Mouse (Mus musculus) forebrain, embryonic 10.5 days (tissue): ENCODE results near the gene Gse1. TPM values are rescaled to one million over a fixed set of nuclear protein-coding genes. Genes with fewer than 3 reads are reported as not detected.
A peak's percentile ranks its signal among the peaks of the same experiment; 100 is the strongest.

Experiments used
- DNase-seq: peaks from one replicate; pipeline ENCODE4 v3.0.0-alpha.2; 2017; ENCODE audit warnings: low spot score; ENCODE audit errors: extremely low spot score
- H3K27ac ChIP-seq: fragments of 300-500 bp; sonication (generic); 2 replicates; pipeline ENCODE4 v1.5.1; 2016; ENCODE audit warnings: mild to moderate bottlenecking
- H3K27me3 ChIP-seq: fragments of 300-500 bp; sonication (generic); 2 replicates; pipeline ENCODE4 v1.6.1; 2016; ENCODE audit warnings: mild to moderate bottlenecking; ENCODE audit not compliant: poor library complexity, severe bottlenecking
- H3K36me3 ChIP-seq: fragments of 300-500 bp; sonication (generic); replicated peaks from 2 replicates; pipeline ENCODE4 v1.6.1; 2016; ENCODE audit warnings: mild to moderate bottlenecking, moderate library complexity
- H3K4me1 ChIP-seq: fragments of 300-500 bp; sonication (generic); 2 replicates; pipeline ENCODE4 v1.6.1; 2016
- H3K4me3 ChIP-seq: fragments of 300-500 bp; sonication (generic); 2 replicates; pipeline ENCODE4 v1.5.1; 2016; ENCODE audit warnings: mild to moderate bottlenecking, moderate library complexity
- H3K9me3 ChIP-seq: fragments of 300-500 bp; sonication (generic); 2 replicates; pipeline ENCODE4 v1.6.1; 2016; ENCODE audit warnings: mild to moderate bottlenecking, moderate library complexity
- WGBS: fragments of 180-500 bp; shearing (Covaris S2); methylation state at CpG from one replicate; pipeline ENCODE4 v1.1.7; 2016; 5-methylcytosine and 5-hydroxymethylcytosine counted together
- polyA plus RNA-seq: library from polyadenylated mRNA; unstranded; fragments of >200 nt; fragmentation: Nextera tagmentation; extraction: Ambion mirVana; gene quantifications from 2 replicates; pipeline ENCODE4 v1.2.1, GENCODE M21; 2016

The Gse1 gene
- polyA plus RNA-seq, 1 experiment from 2014 or later: 12.0 TPM

- Histone ChIP-seq H3K27ac (0 out of 2 replicates have a peak overlapping the region, but pooled peaks have one; percentile 16), H3K9me3 (no peaks in the 10 kb centered on the region), H3K27me3 (peaks cover 81% of the 10 kb centered on the region), H3K4me1 (peaks cover 72% of the 10 kb centered on the region), H3K36me3 (no peaks in the 10 kb centered on the region), H3K4me3 (no peak overlapping the region)
- DNase-seq: no peak
- 91% methylated on average over 7 of the region's 7 CpGs for WGBS
Observed at GRCm38 (mm10) chr8:120401712-120402111, 173.5 kb downstream of the Gse1 start.

DNA sequence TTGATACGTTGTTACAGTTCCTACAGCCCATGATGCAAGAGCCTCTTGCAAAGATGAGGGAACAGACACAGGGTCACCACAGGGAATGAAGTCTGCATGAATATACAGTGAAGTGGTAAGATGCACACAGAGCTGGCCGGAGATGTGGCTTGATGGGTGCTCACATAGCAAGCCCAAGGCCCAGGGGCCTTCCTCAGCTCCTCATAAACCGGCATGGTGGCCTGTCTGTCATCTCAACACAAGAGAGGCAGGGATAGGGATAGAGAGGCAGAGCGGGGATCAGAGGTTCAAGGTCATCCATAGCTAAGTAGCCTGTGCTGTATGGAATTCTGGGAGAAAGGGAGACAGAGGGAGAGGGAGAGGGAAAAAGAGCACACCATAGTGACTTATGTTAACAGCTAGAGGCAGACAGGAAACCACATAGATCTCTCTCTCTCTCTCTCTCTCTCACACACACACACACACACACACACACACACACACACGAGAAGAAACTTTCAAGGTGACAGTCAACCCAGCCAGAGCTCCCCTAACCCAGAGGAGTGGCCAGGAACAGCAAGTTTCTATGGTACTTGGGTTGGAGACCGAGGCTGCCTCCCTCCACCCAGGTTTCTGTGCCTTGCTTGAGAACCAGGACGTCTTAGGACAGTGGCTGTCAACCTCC is 175.5 kb downstream of the Gse1 start:
- H3K36me3 ChIP-seq: no peaks in the 10 kb centered on the region
- H3K27ac ChIP-seq: peak overlapping the region; percentile 56; the same call in 1 of the 2 replicates
- H3K4me3 ChIP-seq: no peak overlapping the region
- WGBS: 83% methylated on average over 7 of the region's 7 CpGs
- DNase-seq: no peak
- peaks cover 73% of the 10 kb centered on the region for H3K4me1 ChIP-seq
- no peaks in the 10 kb centered on the region for H3K9me3 ChIP-seq
- H3K27me3 ChIP-seq: peaks cover 86% of the 10 kb centered on the region

GRCm38 (mm10) chr8:120404609-120405036 is 176.4 kb downstream of the Gse1 start:
- H3K4me1 ChIP-seq: peaks cover 73% of the 10 kb centered on the region
- peak; percentile 66 for DNase-seq
- no peaks in the 10 kb centered on the region for H3K36me3 ChIP-seq

DNA sequence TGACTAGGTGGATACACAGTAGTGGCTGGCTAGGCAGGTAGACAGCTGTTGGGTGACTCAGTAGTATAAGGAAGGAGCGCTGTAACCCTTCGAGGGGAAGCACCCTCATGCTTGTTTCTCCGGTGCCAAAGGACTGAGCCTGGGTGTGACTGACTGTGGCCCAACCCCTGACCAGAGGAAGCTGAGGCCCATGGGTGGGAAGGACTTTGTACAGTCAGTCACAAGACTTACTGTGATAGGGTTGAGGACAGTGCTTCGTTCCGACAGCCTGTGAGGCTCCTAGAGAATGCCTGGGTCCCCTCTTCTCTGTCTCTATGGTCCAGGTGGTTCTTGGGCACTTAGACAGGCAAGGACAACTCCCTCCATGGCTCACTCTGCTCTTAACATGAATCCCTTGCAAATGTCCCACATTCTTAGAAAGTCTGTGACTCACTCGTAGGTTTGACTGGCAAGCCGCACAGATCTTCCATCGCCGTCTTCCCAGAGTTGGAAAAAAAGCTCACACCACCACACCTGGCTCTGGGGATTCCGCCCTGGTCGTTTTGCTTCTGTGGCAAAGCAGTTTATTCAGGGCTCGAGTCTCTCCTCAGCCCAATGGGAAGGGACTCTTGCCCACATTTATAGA is 177.9 kb downstream of the Gse1 start:
- Histone ChIP-seq H3K4me3 (no peak overlapping the region), H3K36me3 (no peaks in the 10 kb centered on the region), H3K4me1 (peaks cover 83% of the 10 kb centered on the region), H3K27me3 (peaks cover 89% of the 10 kb centered on the region), H3K27ac (peak overlapping the region; percentile 6; the same call in 1 of the 2 replicates), H3K9me3 (no peaks in the 10 kb centered on the region)
- no peak for DNase-seq
- 95% methylated on average over 12 of the region's 12 CpGs for WGBS

More at GRCm38 (mm10) chr8:120404609-120405036, 176.4 kb downstream of the Gse1 start:
- WGBS: 35% methylated on average over 7 of the region's 7 CpGs
- Histone ChIP-seq H3K27me3 (peaks cover 86% of the 10 kb centered on the region), H3K9me3 (no peaks in the 10 kb centered on the region), H3K4me3 (no peak overlapping the region), H3K27ac (peak overlapping the region; percentile 56; the same call in 1 of the 2 replicates)

- 10% methylated on average over 9 of the region's 9 CpGs for WGBS
- Histone ChIP-seq H3K27me3 (peaks cover 91% of the 10 kb centered on the region), H3K4me3 (peak overlapping the region; percentile 2; the same call in 1 of the 2 replicates), H3K4me1 (peaks cover 91% of the 10 kb centered on the region), H3K36me3 (no peaks in the 10 kb centered on the region), H3K27ac (peak overlapping the region; percentile 75), H3K9me3 (no peaks in the 10 kb centered on the region)
- peak; percentile 81 for DNase-seq
Observed at GRCm38 (mm10) chr8:120407701-120408240, 179.5 kb downstream of the Gse1 start.

- H3K27ac ChIP-seq: peak overlapping the region; percentile 75
- no peaks in the 10 kb centered on the region for H3K9me3 ChIP-seq
- peak overlapping the region; percentile 2; the same call in 1 of the 2 replicates for H3K4me3 ChIP-seq
- 44% methylated on average over 14 of the region's 14 CpGs for WGBS
- DNase-seq: peak; percentile 44
- peaks cover 92% of the 10 kb centered on the region for H3K4me1 ChIP-seq
- H3K27me3 ChIP-seq: peaks cover 91% of the 10 kb centered on the region
- no peaks in the 10 kb centered on the region for H3K36me3 ChIP-seq
Observed at GRCm38 (mm10) chr8:120408241-120409215, 180.3 kb downstream of the Gse1 start.

- no peaks in the 10 kb centered on the region for H3K36me3 ChIP-seq
- WGBS: 51% methylated on average over 11 of the region's 11 CpGs
- H3K27me3 ChIP-seq: peaks cover 92% of the 10 kb centered on the region
- H3K27ac ChIP-seq: peak overlapping the region; percentile 75
- H3K4me1 ChIP-seq: peaks cover 92% of the 10 kb centered on the region
- H3K9me3 ChIP-seq: no peaks in the 10 kb centered on the region
- DNase-seq: no peak
- H3K4me3 ChIP-seq: no peak overlapping the region
Observed at GRCm38 (mm10) chr8:120409371-120410013, 181.2 kb downstream of the Gse1 start.

GRCm38 (mm10) chr8:120411059-120411458 is 182.8 kb downstream of the Gse1 start:
- H3K27ac ChIP-seq: peak overlapping the region; percentile 75
- no peak overlapping the region for H3K4me3 ChIP-seq
- H3K9me3 ChIP-seq: no peaks in the 10 kb centered on the region
- peaks cover 100% of the 10 kb centered on the region for H3K4me1 ChIP-seq
- peaks cover 92% of the 10 kb centered on the region for H3K27me3 ChIP-seq
- DNase-seq: no peak
- no peaks in the 10 kb centered on the region for H3K36me3 ChIP-seq
- 69% methylated on average over 14 of the region's 14 CpGs for WGBS

GRCm38 (mm10) chr8:120411862-120412261 is 183.6 kb downstream of the Gse1 start:
- Histone ChIP-seq H3K27me3 (peaks cover 88% of the 10 kb centered on the region), H3K4me3 (no peak overlapping the region; the same call in 1 of the 2 replicates), H3K9me3 (no peaks in the 10 kb centered on the region), H3K4me1 (peaks cover 100% of the 10 kb centered on the region), H3K27ac (peak overlapping the region; percentile 75), H3K36me3 (no peaks in the 10 kb centered on the region)
- DNase-seq: no peak
- 29% methylated on average over 8 of the region's 8 CpGs for WGBS

GRCm38 (mm10) chr8:120412357-120412756 is 184.1 kb downstream of the Gse1 start:
- Histone ChIP-seq H3K27ac (0 out of 2 replicates have a peak overlapping the region, but pooled peaks have one; percentile 75), H3K27me3 (peaks cover 83% of the 10 kb centered on the region), H3K9me3 (no peaks in the 10 kb centered on the region), H3K36me3 (no peaks in the 10 kb centered on the region), H3K4me3 (no peak overlapping the region; the same call in 1 of the 2 replicates), H3K4me1 (peaks cover 100% of the 10 kb centered on the region)
- DNase-seq: no peak
- WGBS: 82% methylated on average over 4 of the region's 4 CpGs

DNA sequence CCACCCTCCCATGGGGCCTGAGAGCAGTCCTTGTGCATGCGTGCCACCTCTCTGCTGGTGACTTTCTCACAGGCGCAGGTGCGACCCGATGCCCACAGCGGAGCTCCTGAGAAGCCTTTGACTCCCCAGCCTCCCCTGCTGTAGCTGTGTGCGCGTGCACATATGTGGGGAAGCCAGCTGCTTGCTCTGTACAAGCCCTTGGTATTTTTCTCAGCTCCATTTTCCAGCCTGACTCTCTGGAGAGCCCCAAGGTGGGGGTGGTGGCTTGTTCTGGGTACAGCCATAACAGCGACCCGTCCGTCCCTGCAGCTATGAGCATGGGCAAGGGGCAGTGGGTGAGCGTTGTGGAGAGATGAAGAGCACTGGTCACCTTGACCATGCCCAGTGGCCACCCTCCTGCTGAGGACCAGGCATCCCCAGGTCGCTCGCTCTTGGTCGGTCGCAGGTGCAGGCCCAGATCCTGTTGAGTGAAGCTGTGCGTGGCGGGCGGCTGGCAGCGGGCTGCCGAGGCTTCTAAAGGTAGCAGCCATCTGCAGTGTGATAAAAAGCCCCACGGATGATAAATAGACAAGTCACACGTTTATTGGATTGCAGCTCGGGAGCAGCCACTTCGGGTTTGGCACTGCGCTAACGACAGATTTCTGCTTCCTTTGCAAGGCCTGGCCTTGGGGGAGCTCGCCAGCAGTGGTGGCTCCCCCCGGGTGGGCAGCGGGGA is 184.8 kb downstream of the Gse1 start:
- H3K36me3 ChIP-seq: no peaks in the 10 kb centered on the region
- H3K27me3 ChIP-seq: peaks cover 86% of the 10 kb centered on the region
- WGBS: 82% methylated on average over 29 of the region's 29 CpGs
- H3K27ac ChIP-seq: peak overlapping the region; percentile 92
- H3K4me3 ChIP-seq: no peak overlapping the region
- peaks cover 100% of the 10 kb centered on the region for H3K4me1 ChIP-seq
- no peak for DNase-seq
- no peaks in the 10 kb centered on the region for H3K9me3 ChIP-seq
